Mouse (Mus musculus) heart, adult 9 months (tissue): Measurements from ENCODE around the gene Errfi1.
"Not testable (repeated sequence)": the region's sequence is repeated elsewhere in the genome, so short reads cannot be mapped to it uniquely, and the experiment has no call there.

Experiments used
- DNase-seq, 2 experiments: peaks; one replicate each; pipeline ENCODE4 v3.0.0; 2022; ENCODE audit warnings: low spot score in 2 of 2

The Errfi1 gene

GRCm38 (mm10) chr4:150879631-150880030, 25.9 kb downstream of the Errfi1 start:
- DNase-seq: no peak

- no peak for DNase-seq
Measured at GRCm38 (mm10) chr4:150880364-150880763, 26.6 kb downstream of the Errfi1 start.

GRCm38 (mm10) chr4:150882632-150883031, 28.9 kb downstream of the Errfi1 start:
- DNase-seq: no peak

GRCm38 (mm10) chr4:150887903-150888302, 34.2 kb downstream of the Errfi1 start:
- DNase-seq: no peak

- no peak for DNase-seq
Measured at GRCm38 (mm10) chr4:150888492-150888891, 34.8 kb downstream of the Errfi1 start.

GRCm38 (mm10) chr4:150889273-150889954, 35.7 kb downstream of the Errfi1 start:
- DNase-seq: no peak

GRCm38 (mm10) chr4:150889955-150890315, 36.2 kb downstream of the Errfi1 start:
- no peak for DNase-seq

- no peak for DNase-seq
Measured at GRCm38 (mm10) chr4:150891308-150891707, 37.6 kb downstream of the Errfi1 start.

GRCm38 (mm10) chr4:150894718-150895501, 41.2 kb downstream of the Errfi1 start:
- no peak for DNase-seq

- DNase-seq: no peak
Measured at GRCm38 (mm10) chr4:150896896-150897624, 43.3 kb downstream of the Errfi1 start.

GRCm38 (mm10) chr4:150898716-150899365, 45.1 kb downstream of the Errfi1 start:
- peak; percentile 61 to 66 for DNase-seq

GRCm38 (mm10) chr4:150900486-150900885, 46.8 kb downstream of the Errfi1 start:
- DNase-seq: no peak

GRCm38 (mm10) chr4:150901651-150902050, 47.9 kb downstream of the Errfi1 start:
- DNase-seq: peak; percentile 69 to 77

- DNase-seq: peak; percentile 65 to 71
Measured at GRCm38 (mm10) chr4:150902062-150902461, 48.3 kb downstream of the Errfi1 start.

GRCm38 (mm10) chr4:150903091-150903742, 49.5 kb downstream of the Errfi1 start:
- DNase-seq: no peak

- no peak for DNase-seq
Measured at GRCm38 (mm10) chr4:150907099-150907498, 53.4 kb downstream of the Errfi1 start.

- DNase-seq: not testable (repeated sequence)
Measured at GRCm38 (mm10) chr4:150908512-150908911, 54.8 kb downstream of the Errfi1 start.

GRCm38 (mm10) chr4:150909451-150910156, 55.9 kb downstream of the Errfi1 start:
- peak; percentile 97 for DNase-seq

- no peak for DNase-seq
Measured at GRCm38 (mm10) chr4:150910164-150910951, 56.6 kb downstream of the Errfi1 start.

GRCm38 (mm10) chr4:150913743-150914142, 60.0 kb downstream of the Errfi1 start:
- DNase-seq: no peak
